Mouse (Mus musculus): ENCODE measurements around the gene Tlr6. TPM values are rescaled to one million over a fixed set of nuclear protein-coding genes. Genes with fewer than 3 reads are reported as not detected.

Tlr6 gene
- 0.31 and 0.40 TPM in 2 replicates for polyA plus RNA-seq (2016; fragmentation: Nextera tagmentation; extraction: Ambion mirVana)

GRCm38 (mm10) chr5:64959843-64960230 lies at the start of gene Tlr6:
Tlr6 (minus strand) TSS chr5:64960097.
- peak within 1 kb of the TSS; percentile 33 for H3K4me2 ChIP-seq
- H3K4me1 ChIP-seq (replicated peaks) = 0 out of 2 replicates have a peak, but pooled peaks cover 5% of the 10 kb centered on the region
- no peak within 1 kb of the TSS for H3K27ac ChIP-seq
- no peak within 1 kb of the TSS for H3K9ac ChIP-seq (replicated peaks)
- ATAC-seq (ENCODE audit: insufficient number of reproducible peaks, insufficient read depth, low FRiP score, low TSS enrichment, low read depth) = no peak
- H3K4me3 ChIP-seq (replicated peaks) = no peak within 1 kb of the TSS
- H3K9me3 ChIP-seq = no peaks in the 10 kb centered on the region
- no peaks in the 10 kb centered on the region for H3K36me3 ChIP-seq
- 78% methylated on average over 13 of the region's 13 CpGs for WGBS
- no peaks in the 10 kb centered on the region for H3K27me3 ChIP-seq

DNA sequence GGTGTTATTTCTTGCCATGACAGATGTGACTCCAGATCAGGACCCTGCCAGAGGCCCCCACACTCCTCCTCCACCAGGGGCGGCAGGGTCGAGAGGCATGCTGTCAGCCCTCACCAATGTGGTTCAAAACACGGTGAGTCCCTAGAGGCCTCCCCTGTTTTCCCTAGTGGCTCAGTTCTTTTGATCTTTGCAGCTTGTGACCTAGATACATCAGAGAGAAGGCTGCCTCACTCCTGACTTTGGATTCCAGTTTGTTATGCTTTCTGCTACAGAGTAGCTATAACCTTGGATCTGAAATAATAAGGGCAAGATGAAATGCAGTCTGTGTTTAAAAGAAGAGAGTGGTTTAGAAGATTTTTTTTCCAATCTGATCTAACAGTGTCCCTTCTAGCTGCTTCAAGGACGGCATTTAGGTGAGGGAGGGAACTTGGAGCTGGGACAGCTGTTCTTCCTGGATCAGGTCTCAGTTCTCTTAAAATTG lies 46.2 kb upstream of the Tlr6 start:
- no peak overlapping the region for H3K9ac ChIP-seq (replicated peaks)
- H3K36me3 ChIP-seq = peaks cover 25% of the 10 kb centered on the region
- no peaks in the 10 kb centered on the region for H3K27me3 ChIP-seq
- H3K4me3 ChIP-seq (replicated peaks) = no peak overlapping the region
- H3K9me3 ChIP-seq = peaks cover 13% of the 10 kb centered on the region
- WGBS = 20% methylated on average over 4 of the region's 4 CpGs
- peaks cover 12% of the 10 kb centered on the region for H3K4me1 ChIP-seq (replicated peaks)
- no peak overlapping the region for H3K4me2 ChIP-seq
- no peak overlapping the region for H3K27ac ChIP-seq
- no peak for ATAC-seq (ENCODE audit: insufficient number of reproducible peaks, insufficient read depth, low FRiP score, low TSS enrichment, low read depth)

GRCm38 (mm10) chr5:65005251-65005650 lies 45.4 kb upstream of the Tlr6 start:
- no peak overlapping the region for H3K4me3 ChIP-seq (replicated peaks)
- no peak overlapping the region for H3K9ac ChIP-seq (replicated peaks)
- 90% methylated on average over 4 of the region's 4 CpGs for WGBS
- no peaks in the 10 kb centered on the region for H3K27me3 ChIP-seq
- H3K4me2 ChIP-seq = no peak overlapping the region
- H3K36me3 ChIP-seq = peaks cover 18% of the 10 kb centered on the region
- no peak for ATAC-seq (ENCODE audit: insufficient number of reproducible peaks, insufficient read depth, low FRiP score, low TSS enrichment, low read depth)
- H3K4me1 ChIP-seq (replicated peaks) = peaks cover 12% of the 10 kb centered on the region
- H3K27ac ChIP-seq = no peak overlapping the region
- H3K9me3 ChIP-seq = peaks cover 6% of the 10 kb centered on the region

DNA sequence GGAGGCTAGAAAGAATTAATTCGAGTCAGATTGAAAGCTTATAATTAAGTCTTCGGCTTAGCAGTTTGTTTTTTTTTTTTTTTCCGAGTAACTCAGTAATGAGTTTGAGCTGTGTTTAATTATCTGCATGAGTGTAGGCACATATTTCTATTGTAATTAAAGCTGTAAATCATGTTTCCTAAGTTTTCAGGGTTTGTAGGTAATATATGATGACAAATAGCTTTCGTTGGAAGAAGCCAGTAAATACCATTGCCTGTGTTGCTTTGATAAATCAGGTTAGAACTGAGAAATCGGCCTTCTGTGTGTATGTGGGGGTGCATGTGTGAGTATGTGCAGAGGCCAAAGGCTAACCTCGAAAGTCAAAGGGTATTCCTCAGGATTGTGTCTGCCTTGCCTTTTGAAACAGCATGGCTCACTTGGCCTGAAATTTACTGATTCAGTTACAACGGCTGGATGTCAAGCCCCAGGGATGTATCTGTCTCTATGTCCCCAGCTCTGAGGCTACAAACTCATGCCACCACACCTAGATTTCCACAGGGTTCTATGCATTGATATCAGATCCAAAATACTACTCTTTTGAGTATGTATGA lies 44.1 kb upstream of the Tlr6 start:
- Histone ChIP-seq H3K36me3 (peaks cover 6% of the 10 kb centered on the region), H3K4me1 (replicated peaks) (peaks cover 12% of the 10 kb centered on the region), H3K9ac (replicated peaks) (no peak overlapping the region), H3K27me3 (no peaks in the 10 kb centered on the region), H3K4me2 (no peak overlapping the region), H3K27ac (no peak overlapping the region), H3K9me3 (no peaks in the 10 kb centered on the region), H3K4me3 (replicated peaks) (no peak overlapping the region)
- 9% methylated on average over 7 of the region's 7 CpGs for WGBS
- ATAC-seq (ENCODE audit: insufficient number of reproducible peaks, insufficient read depth, low FRiP score, low TSS enrichment, low read depth) = no peak

GRCm38 (mm10) chr5:65002940-65003824 lies 43.3 kb upstream of the Tlr6 start:
- Histone ChIP-seq H3K9me3 (no peaks in the 10 kb centered on the region), H3K27ac (peak overlapping the region; percentile 37; the same call in 1 of the 2 replicates), H3K4me1 (replicated peaks) (peaks cover 12% of the 10 kb centered on the region), H3K36me3 (peaks cover 4% of the 10 kb centered on the region; the same call in 1 of the 2 replicates), H3K4me2 (no peak overlapping the region), H3K27me3 (no peaks in the 10 kb centered on the region), H3K9ac (replicated peaks) (no peak overlapping the region), H3K4me3 (replicated peaks) (no peak overlapping the region)
- ATAC-seq (ENCODE audit: insufficient number of reproducible peaks, insufficient read depth, low FRiP score, low TSS enrichment, low read depth) = no peak; the same call in 1 of the 2 replicates
- 34% methylated on average over 10 of the region's 10 CpGs for WGBS

GRCm38 (mm10) chr5:64995408-64995807 lies 35.5 kb upstream of the Tlr6 start:
- H3K36me3 ChIP-seq = peaks cover 36% of the 10 kb centered on the region
- H3K4me1 ChIP-seq (replicated peaks) = no peaks in the 10 kb centered on the region
- no peaks in the 10 kb centered on the region for H3K9me3 ChIP-seq
- H3K4me2 ChIP-seq = no peak overlapping the region
- H3K9ac ChIP-seq (replicated peaks) = no peak overlapping the region
- no peak for ATAC-seq (ENCODE audit: insufficient number of reproducible peaks, insufficient read depth, low FRiP score, low TSS enrichment, low read depth)
- 94% methylated on average over 2 of the region's 2 CpGs for WGBS
- no peak overlapping the region for H3K4me3 ChIP-seq (replicated peaks)
- H3K27me3 ChIP-seq = no peaks in the 10 kb centered on the region
- no peak overlapping the region for H3K27ac ChIP-seq

- no peaks in the 10 kb centered on the region for H3K27me3 ChIP-seq
- no peak overlapping the region for H3K4me2 ChIP-seq
- no peak overlapping the region for H3K4me3 ChIP-seq (replicated peaks)
- no peaks in the 10 kb centered on the region for H3K4me1 ChIP-seq (replicated peaks)
- no peaks in the 10 kb centered on the region for H3K9me3 ChIP-seq
- H3K27ac ChIP-seq = no peak overlapping the region
- WGBS = 67% methylated on average over 8 of the region's 8 CpGs
- peaks cover 35% of the 10 kb centered on the region for H3K36me3 ChIP-seq
- no peak for ATAC-seq (ENCODE audit: insufficient number of reproducible peaks, insufficient read depth, low FRiP score, low TSS enrichment, low read depth)
- no peak overlapping the region for H3K9ac ChIP-seq (replicated peaks)
Measured at GRCm38 (mm10) chr5:64992540-64992939, 32.6 kb upstream of the Tlr6 start.

DNA sequence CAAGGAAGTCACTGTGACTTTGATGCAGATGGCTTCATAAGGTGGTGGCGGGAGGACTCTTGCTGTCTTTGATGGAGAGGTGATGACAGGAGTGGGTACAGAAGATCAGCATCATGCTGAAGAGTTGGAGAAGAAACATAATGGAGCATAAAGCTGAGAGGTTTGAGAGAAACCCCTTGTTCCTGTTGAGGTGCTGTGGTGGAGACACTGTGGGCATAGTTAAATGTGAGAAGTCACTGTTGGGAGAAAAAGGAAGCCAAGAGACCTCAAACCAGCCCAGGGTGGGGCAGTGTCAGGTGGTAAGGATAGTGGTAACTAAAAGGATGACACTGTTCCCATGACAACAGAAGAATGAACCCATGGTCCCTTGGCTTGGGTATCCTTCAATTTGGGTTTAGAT lies 30.0 kb upstream of the Tlr6 start:
- Histone ChIP-seq H3K36me3 (peaks cover 28% of the 10 kb centered on the region), H3K27ac (no peak overlapping the region), H3K27me3 (no peaks in the 10 kb centered on the region), H3K4me1 (replicated peaks) (no peaks in the 10 kb centered on the region), H3K4me2 (no peak overlapping the region), H3K9ac (replicated peaks) (no peak overlapping the region), H3K4me3 (replicated peaks) (no peak overlapping the region), H3K9me3 (no peaks in the 10 kb centered on the region)
- 90% methylated on average over 1 of the region's 1 CpGs for WGBS
- no peak for ATAC-seq (ENCODE audit: insufficient number of reproducible peaks, insufficient read depth, low FRiP score, low TSS enrichment, low read depth)

GRCm38 (mm10) chr5:64985971-64986370 lies 26.1 kb upstream of the Tlr6 start:
- 76% methylated on average over 7 of the region's 7 CpGs for WGBS
- H3K27me3 ChIP-seq = no peaks in the 10 kb centered on the region
- peaks cover 62% of the 10 kb centered on the region for H3K36me3 ChIP-seq
- no peak overlapping the region for H3K27ac ChIP-seq
- H3K9me3 ChIP-seq = no peaks in the 10 kb centered on the region
- no peak overlapping the region for H3K4me2 ChIP-seq
- H3K4me1 ChIP-seq (replicated peaks) = no peaks in the 10 kb centered on the region
- H3K4me3 ChIP-seq (replicated peaks) = no peak overlapping the region
- no peak for ATAC-seq (ENCODE audit: insufficient number of reproducible peaks, insufficient read depth, low FRiP score, low TSS enrichment, low read depth)
- H3K9ac ChIP-seq (replicated peaks) = no peak overlapping the region

GRCm38 (mm10) chr5:64977128-64977527 lies 17.2 kb upstream of the Tlr6 start:
- ATAC-seq (ENCODE audit: insufficient number of reproducible peaks, insufficient read depth, low FRiP score, low TSS enrichment, low read depth) = no peak

DNA sequence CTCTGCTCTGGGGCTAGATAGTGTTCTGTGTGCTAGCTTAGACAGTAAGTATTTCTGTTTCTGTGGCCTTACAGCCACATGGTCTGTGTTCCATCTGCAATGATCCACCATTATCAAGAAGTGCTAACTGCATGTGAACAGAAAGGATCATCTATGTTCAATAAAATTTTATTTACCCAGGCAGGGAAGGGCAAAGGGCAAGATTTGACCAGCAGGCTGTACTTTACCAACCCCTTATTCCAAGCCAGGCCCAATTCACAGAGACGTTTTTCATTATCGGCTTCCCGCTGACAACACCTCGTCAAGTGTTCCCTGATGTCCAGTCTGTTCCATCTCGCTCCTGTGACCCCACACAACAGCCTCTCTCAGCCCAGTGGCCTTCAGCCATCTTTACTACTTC lies 15.2 kb upstream of the Tlr6 start:
- H3K4me1 ChIP-seq (replicated peaks) = peaks cover 10% of the 10 kb centered on the region; the same call in 1 of the 2 replicates
- H3K9me3 ChIP-seq = no peaks in the 10 kb centered on the region
- no peak for ATAC-seq (ENCODE audit: insufficient number of reproducible peaks, insufficient read depth, low FRiP score, low TSS enrichment, low read depth)
- H3K9ac ChIP-seq (replicated peaks) = no peak overlapping the region
- WGBS = 47% methylated on average over 5 of the region's 5 CpGs
- 0 out of 2 replicates have a peak, but pooled peaks cover 2% of the 10 kb centered on the region for H3K27me3 ChIP-seq
- no peak overlapping the region for H3K4me2 ChIP-seq
- no peak overlapping the region for H3K4me3 ChIP-seq (replicated peaks)
- H3K27ac ChIP-seq = no peak overlapping the region
- H3K36me3 ChIP-seq = peaks cover 7% of the 10 kb centered on the region

More at GRCm38 (mm10) chr5:64977128-64977527, 17.2 kb upstream of the Tlr6 start:
- WGBS = 77% methylated on average over 8 of the region's 8 CpGs
- H3K27ac ChIP-seq = no peak overlapping the region
- H3K4me2 ChIP-seq = no peak overlapping the region
- H3K4me1 ChIP-seq (replicated peaks) = no peaks in the 10 kb centered on the region
- no peak overlapping the region for H3K9ac ChIP-seq (replicated peaks)
- no peak overlapping the region for H3K4me3 ChIP-seq (replicated peaks)
- peaks cover 27% of the 10 kb centered on the region for H3K36me3 ChIP-seq
- H3K27me3 ChIP-seq = 0 out of 2 replicates have a peak, but pooled peaks cover 2% of the 10 kb centered on the region
- no peaks in the 10 kb centered on the region for H3K9me3 ChIP-seq
